Mouse (Mus musculus): ENCODE results near the gene Tnfaip6. TPM values are rescaled to one million over a fixed set of nuclear protein-coding genes. Genes with fewer than 3 reads are reported as not detected.

The Tnfaip6 gene
- polyA plus RNA-seq (2014; fragmentation: Illumina TruSeq; extraction: RNeasy Lipid Tissue Mini Kit (QIAGEN cat#74804)): 1.1 TPM

DNA sequence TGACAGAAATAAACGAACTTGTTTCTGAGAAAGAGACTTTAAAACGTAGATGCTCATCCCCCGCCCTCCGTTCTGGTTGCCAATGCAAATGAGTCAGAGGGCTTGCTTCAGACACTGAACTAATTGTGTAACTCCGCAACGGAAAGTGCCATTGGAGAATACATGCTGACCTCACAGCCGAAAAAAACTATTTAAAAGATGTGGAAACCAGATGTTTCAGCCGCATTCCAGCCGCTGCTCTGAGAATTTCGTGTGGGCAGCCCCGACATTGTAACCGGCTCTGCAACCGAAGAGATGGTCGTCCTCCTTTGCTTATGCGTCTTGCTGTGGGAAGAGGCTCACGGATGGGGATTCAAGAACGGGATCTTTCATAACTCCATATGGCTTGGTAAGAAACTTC is at the start of gene Tnfaip6:
Gene Tnfaip6, plus strand, starts transcription at position 128 of the 400 bp plus-strand sequence.

DNA sequence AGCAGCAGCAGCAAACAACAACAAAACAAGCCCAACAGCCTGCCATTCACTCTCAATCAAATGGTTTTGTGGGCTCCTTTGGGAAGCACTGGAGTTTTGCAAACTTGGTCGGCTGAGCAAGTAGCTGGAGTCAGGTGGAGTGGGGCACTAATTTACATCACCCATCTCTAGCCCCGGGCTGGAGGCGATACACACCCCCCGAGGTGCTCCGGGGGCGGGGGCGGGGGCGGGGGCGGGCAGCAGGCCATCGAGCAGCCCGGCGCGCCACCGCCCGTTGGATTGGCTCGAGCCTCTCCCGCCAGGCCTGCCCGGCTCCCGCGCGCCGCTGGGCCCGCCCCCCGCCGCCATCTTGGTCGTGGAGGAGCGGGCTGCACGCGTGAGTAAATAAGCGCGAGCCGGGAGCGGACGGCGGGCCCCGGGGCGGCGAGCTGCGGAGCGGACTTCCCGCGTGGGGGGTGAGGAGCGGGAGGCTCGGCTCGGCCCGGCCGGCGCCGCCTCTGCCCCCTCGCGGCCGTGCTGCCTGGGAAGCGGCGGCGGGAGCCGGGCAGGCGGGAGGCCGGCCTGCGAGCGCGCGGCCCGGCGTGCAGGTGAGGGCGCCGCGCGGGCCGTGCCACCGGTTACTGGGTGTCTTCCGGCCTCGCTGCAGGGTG is 34.8 kb downstream of the Tnfaip6 start, which contains the start of gene Rif1:
Gene Rif1, plus strand, starts transcription at position 342 of the 650 bp plus-strand sequence.

Other genes with a start within 250 kb of the Tnfaip6 start
- gene Rbm43, start 102.8 kb upstream of the Tnfaip6 start, polyA plus RNA-seq (2014; fragmentation: Illumina TruSeq; extraction: RNeasy Lipid Tissue Mini Kit (QIAGEN cat#74804)): 50.7 TPM
- 39.1 TPM for gene Nmi, start 64.5 kb upstream of the Tnfaip6 start, polyA plus RNA-seq (2014; fragmentation: Illumina TruSeq; extraction: RNeasy Lipid Tissue Mini Kit (QIAGEN cat#74804))
- 132 TPM for gene Rif1, start 34.8 kb downstream of the Tnfaip6 start, polyA plus RNA-seq (2014; fragmentation: Illumina TruSeq; extraction: RNeasy Lipid Tissue Mini Kit (QIAGEN cat#74804))